In genomic region chr17:9757725-9758251, GRCm38 (mm10) we compare ENCODE assay signal across 15 mouse cellular contexts.
"Had no signal": no experiment of that assay in that cellular context is flagged by ENCODE, and none has a peak within 500 bp of the region (broad histone marks: within the 10 kb centered on the region; RNA-seq: fewer than 3 reads in every experiment).

No protein-coding gene starts in this region.

- H3K4me2 ChIP-seq: liver, embryonic 11.5 days; liver, embryonic 15.5 days; midbrain, embryonic 12.5 days; neural tube, embryonic 12.5 days had no signal

- H3K27ac ChIP-seq: left cerebral cortex, adult 2 months; limb, embryonic 10.5 days; liver, embryonic 15.5 days; midbrain, embryonic 12.5 days; neural tube, embryonic 12.5 days had no signal

- ATAC-seq: lung, postnatal 0 days had no signal

- H3K36me3 ChIP-seq: limb, embryonic 10.5 days; liver, embryonic 15.5 days; midbrain, embryonic 12.5 days; neural tube, embryonic 12.5 days had no signal

- H3K9me3 ChIP-seq: limb, embryonic 10.5 days; liver, embryonic 15.5 days; midbrain, embryonic 12.5 days; neural tube, embryonic 12.5 days had no signal

- H3K4me1 ChIP-seq: liver, embryonic 15.5 days had no signal

- H3K27me3 ChIP-seq: liver, embryonic 15.5 days; neural tube, embryonic 12.5 days had no signal

- DNase-seq: kidney, adult 18-20 months; kidney, postnatal 10 days; kidney, postnatal 4 days; lung, adult 2 months; lung, postnatal 4 days; right cerebral cortex, postnatal 14 days; thymus, adult 2 months; thymus, postnatal 25 days had no signal

- H3K9ac ChIP-seq: liver, embryonic 15.5 days; midbrain, embryonic 12.5 days; neural tube, embryonic 12.5 days had no signal

- H3K4me3 ChIP-seq: left cerebral cortex, adult 2 months; limb, embryonic 10.5 days; liver, embryonic 15.5 days; midbrain, embryonic 12.5 days; neural tube, embryonic 12.5 days had no signal
